Mouse (Mus musculus): ENCODE measurements around the gene Olfr392.

Gene Olfr392

GRCm38 (mm10) chr11:73816949-73817348, at the start of gene Olfr392:
Gene Olfr392, minus strand, starts transcription at chr11:73817049.
- no peak for DNase-seq (ENCODE audit: low spot score in 2 of 2)

DNA sequence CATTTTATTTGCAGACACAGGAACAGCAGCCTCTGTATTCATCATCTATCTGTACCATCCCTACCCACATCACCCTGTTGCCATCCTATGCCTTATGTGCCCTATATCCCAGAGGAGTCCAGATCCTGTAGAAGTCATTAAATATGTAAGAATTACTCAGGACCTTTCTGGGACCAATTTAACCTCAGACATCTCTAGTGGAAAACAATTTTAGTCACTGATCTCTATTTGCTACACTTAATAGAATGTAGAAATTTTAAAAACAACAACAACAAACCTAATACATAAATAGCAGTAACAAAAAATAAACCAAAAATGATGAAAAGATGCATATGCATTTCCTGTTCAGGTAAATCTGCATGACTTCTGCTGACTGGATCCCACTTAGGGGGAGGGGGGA, 34.5 kb upstream of the Olfr392 start, which contains the start of gene Olfr393:
Gene Olfr393 (minus strand): TSS at position 101 of the 400 bp plus-strand sequence.
- DNase-seq (ENCODE audit: low spot score in 2 of 2): no peak

DNA sequence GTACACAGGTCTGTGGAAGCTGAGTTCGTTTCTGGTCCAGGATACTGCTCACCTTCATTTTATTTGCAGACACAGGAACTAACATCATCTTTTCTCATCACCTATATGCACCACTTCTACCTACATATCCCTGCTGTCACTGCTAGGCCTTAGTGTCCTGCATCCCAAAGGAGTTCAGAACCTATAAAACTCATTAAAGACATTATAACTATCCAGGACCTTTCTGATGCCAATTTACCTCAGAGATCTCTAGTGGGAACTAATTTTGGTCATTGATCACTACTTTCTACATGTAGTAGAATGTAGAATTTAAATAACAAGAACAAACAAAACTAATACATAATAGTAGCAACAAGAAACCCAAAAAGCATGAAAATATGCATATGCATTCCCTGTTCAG, 13.9 kb downstream of the Olfr392 start, which contains the start of gene Olfr391-ps:
Gene Olfr391-ps (minus strand): TSS at position 101 of the 400 bp plus-strand sequence.
- no peak for DNase-seq (ENCODE audit: low spot score in 2 of 2)

DNA sequence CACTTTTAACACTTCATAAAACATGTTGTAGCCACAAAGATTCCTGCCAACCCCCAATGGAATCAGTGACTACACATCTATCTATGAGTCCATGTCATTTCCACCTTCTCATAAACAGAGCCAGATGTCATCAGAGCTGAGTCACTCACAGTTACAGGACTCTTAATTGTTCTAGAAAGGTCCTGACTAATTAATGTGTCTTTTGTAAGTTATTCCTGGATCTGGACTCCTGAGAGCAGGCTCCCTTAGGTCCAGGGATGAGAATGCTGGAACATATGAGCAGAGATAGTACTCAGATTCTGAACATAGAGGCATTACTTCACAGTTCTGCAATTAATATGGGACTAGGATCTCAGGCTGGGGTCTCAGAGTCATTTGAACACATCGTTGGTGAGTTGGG, 34.2 kb downstream of the Olfr392 start, which contains the start of gene Olfr390:
Gene Olfr390 (plus strand): TSS at position 301 of the 400 bp plus-strand sequence.
- no peak for DNase-seq (ENCODE audit: low spot score in 2 of 2)

GRCm38 (mm10) chr11:73780613-73781012, 36.2 kb downstream of the Olfr392 start, which contains the start of gene Olfr389:
Gene Olfr389, minus strand, starts transcription at chr11:73780713.
- no peak for DNase-seq (ENCODE audit: low spot score in 2 of 2)

Measured in frontal cortex, postnatal 36 days (tissue).